Mouse (Mus musculus): ENCODE data around the gene Gm9844. TPM values are rescaled to one million over a fixed set of nuclear protein-coding genes. Genes with fewer than 3 reads are reported as not detected.
"Not testable (repeated sequence)": the region's sequence is repeated elsewhere in the genome, so short reads cannot be mapped to it uniquely, and the experiment has no call there.

Gene Gm9844
- total RNA-seq, 2 experiments from 2014 or later: 1.0 TPM; not detected in 1

- DNase-seq (ENCODE audit: extremely low spot score in 1 of 2, low spot score in 2 of 2): no peak
- Histone ChIP-seq H3K4me3 (no peak overlapping the region), H3K27ac (no peak overlapping the region)
- intact Hi-C loops (cut with DNase I): loop anchor here (2.0 to 5.0 kb wide), 2 partner anchors 13 to 201 kb away; no protein-coding TSS in a partner anchor
- TF ChIP-seq CTCF (IDR thresholded peaks at IDR 0.05): no peak
Measured at GRCm38 (mm10) chr7:24891241-24892124, 29.5 kb downstream of the Gm9844 start.

GRCm38 (mm10) chr7:24892125-24892583 lies 30.1 kb downstream of the Gm9844 start:
- no peak for TF ChIP-seq CTCF (IDR thresholded peaks at IDR 0.05)
- no peak overlapping the region for H3K4me3 ChIP-seq
- intact Hi-C loops (cut with DNase I): loop anchor here (5.0 kb wide), 1 partner anchor 200 kb away; no protein-coding TSS in a partner anchor
- H3K27ac ChIP-seq: no peak overlapping the region
- DNase-seq (ENCODE audit: extremely low spot score in 1 of 2, low spot score in 2 of 2): no peak

- H3K27ac ChIP-seq; intact Hi-C loops (cut with DNase I); DNase-seq (ENCODE audit: extremely low spot score in 1 of 2, low spot score in 2 of 2); H3K4me3 ChIP-seq: not testable (repeated sequence)
Measured at GRCm38 (mm10) chr7:24895749-24896148, 33.7 kb downstream of the Gm9844 start.

GRCm38 (mm10) chr7:24896269-24896668 lies 34.3 kb downstream of the Gm9844 start:
- TF ChIP-seq CTCF (IDR thresholded peaks at IDR 0.05): no peak
- intact Hi-C loops (cut with DNase I): no loop called here
- Histone ChIP-seq H3K4me3 (no peak overlapping the region), H3K27ac (no peak overlapping the region)
- DNase-seq (ENCODE audit: extremely low spot score in 1 of 2, low spot score in 2 of 2): no peak

DNA sequence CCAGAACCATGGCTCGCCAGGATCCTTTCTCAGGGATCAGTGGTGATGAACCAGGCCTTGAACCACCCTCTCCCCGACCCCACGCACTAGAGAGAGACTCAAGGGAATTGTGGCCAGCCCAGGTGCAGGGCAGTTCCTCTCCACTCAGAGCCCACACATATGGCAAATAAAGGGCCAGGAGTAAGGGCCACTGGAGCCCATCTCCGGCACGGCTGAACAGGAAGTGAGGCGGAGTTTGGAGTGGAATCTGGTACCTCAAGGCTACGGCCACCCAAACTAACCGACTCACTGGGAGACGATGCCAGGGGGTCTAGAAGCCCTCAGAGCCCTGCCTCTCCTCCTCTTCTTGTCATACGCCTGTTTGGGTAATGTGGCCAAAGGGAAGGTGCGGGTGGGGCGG lies 35.2 kb downstream of the Gm9844 start, which contains the start of gene Cd79a:
Gene Cd79a, plus strand, starts transcription at position 158 of the 400 bp plus-strand sequence.
- intact Hi-C loops (cut with DNase I): no loop called here

DNA sequence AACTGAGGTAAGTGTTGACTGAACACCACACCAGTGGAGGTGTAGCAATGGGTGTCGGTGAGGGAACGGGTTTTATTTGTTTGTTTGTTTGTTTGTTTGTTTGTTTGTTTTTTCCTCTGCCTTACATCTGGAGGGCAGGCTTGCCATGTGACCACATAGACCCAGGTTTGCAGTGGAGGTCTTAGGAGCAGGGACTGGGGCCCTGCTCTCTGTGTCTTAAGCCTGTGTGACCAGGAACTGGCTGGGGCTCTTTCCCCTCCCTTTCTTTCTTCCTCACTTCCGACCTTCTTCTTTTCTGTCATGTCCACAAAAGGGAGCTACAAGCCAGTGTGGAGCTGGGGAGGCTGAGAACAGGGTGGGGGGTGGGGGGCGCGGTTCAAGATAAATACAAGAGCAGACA lies 35.9 kb downstream of the Gm9844 start:
- H3K4me3 ChIP-seq: no peak overlapping the region
- H3K27ac ChIP-seq: no peak overlapping the region
- intact Hi-C loops (cut with DNase I): no loop called here
- no peak for TF ChIP-seq CTCF (IDR thresholded peaks at IDR 0.05)
- DNase-seq (ENCODE audit: extremely low spot score in 1 of 2, low spot score in 2 of 2): no peak

More for the DNA sequence above, 35.2 kb downstream of the Gm9844 start, which contains the start of gene Cd79a:
- no peak for TF ChIP-seq CTCF (IDR thresholded peaks at IDR 0.05)
- Histone ChIP-seq H3K4me3 (no peak within 1 kb of the TSS), H3K27ac (no peak within 1 kb of the TSS)
- no peak for DNase-seq (ENCODE audit: extremely low spot score in 1 of 2, low spot score in 2 of 2)

DNA sequence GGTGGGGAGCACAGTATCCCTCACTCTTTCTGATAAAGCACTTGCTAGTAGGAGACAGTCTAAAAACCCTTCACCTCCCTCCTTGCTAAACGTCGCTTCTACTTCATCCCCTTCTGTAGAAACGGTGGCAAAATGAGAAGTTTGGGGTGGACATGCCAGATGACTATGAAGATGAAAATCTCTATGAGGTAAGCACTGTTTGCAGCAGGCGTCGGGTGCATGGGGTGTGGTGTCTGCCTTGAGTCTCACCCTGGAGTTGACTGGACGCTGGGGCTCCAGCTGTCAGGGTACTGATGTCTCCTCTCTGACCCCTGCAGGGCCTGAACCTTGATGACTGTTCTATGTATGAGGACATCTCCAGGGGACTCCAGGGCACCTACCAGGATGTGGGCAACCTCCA lies 39.1 kb downstream of the Gm9844 start:
- no peak for TF ChIP-seq CTCF (IDR thresholded peaks at IDR 0.05)
- DNase-seq (ENCODE audit: extremely low spot score in 1 of 2, low spot score in 2 of 2): no peak
- intact Hi-C loops (cut with DNase I): no loop called here
- Histone ChIP-seq H3K27ac (no peak overlapping the region), H3K4me3 (no peak overlapping the region)

DNA sequence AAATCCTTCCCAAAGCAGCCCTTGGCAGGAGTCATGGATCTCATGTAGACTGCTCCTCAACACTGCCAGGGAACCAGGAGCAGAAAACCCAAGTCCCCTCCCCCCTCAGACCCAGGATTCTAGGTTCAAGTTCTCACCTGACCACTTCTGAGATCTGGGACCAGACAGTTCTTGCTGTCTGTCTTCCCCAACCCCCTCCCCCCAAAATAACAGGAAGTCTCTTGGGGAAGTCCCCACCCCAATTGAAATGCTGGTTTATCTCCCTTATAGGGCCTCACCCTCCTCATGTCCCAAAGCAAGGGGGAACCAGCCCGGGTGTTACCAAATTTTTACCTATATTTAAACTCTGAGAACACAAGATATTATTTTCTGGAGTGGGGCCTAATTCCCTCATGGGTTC lies 39.8 kb downstream of the Gm9844 start:
- intact Hi-C loops (cut with DNase I): no loop called here
- Histone ChIP-seq H3K27ac (no peak overlapping the region), H3K4me3 (no peak overlapping the region)
- no peak for DNase-seq (ENCODE audit: extremely low spot score in 1 of 2, low spot score in 2 of 2)
- no peak for TF ChIP-seq CTCF (IDR thresholded peaks at IDR 0.05)

DNA sequence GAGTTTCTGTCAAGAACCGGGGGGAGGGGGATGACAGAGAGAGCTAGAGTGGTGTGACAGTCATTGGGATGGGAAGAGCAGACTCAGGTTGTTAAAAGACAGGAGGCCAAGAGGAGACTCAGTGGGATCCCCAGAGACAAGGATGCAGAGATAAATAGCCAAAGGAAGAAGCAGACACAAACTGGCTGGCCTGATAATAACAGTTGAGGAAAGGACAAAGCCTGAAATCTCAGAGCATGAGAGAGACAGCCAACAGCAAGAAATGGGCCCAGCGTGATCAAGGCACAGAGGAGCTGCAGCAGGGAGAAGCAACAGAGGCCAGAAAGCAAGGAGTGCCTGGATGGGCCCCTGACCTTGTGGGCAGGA lies 40.2 kb downstream of the Gm9844 start:
- peak overlapping the region; percentile 76; the same call in 1 of the 2 replicates for H3K4me3 ChIP-seq
- intact Hi-C loops (cut with DNase I): no loop called here
- peak overlapping the region; percentile 86 for H3K27ac ChIP-seq
- no peak for DNase-seq (ENCODE audit: extremely low spot score in 1 of 2, low spot score in 2 of 2)
- TF ChIP-seq CTCF (IDR thresholded peaks at IDR 0.05): no peak

- TF ChIP-seq CTCF (IDR thresholded peaks at IDR 0.05): no peak
- Histone ChIP-seq H3K27ac (peak within 1 kb of the TSS; percentile 86), H3K4me3 (peak within 1 kb of the TSS; percentile 76)
- intact Hi-C loops (cut with DNase I): no loop called here
- DNase-seq (ENCODE audit: extremely low spot score in 1 of 2, low spot score in 2 of 2): peak; percentile 33 to 37
Measured at GRCm38 (mm10) chr7:24902630-24903443, 40.8 kb downstream of the Gm9844 start, which contains the start of gene Arhgef1. Gene Arhgef1 (plus strand): TSS chr7:24902912.

DNA sequence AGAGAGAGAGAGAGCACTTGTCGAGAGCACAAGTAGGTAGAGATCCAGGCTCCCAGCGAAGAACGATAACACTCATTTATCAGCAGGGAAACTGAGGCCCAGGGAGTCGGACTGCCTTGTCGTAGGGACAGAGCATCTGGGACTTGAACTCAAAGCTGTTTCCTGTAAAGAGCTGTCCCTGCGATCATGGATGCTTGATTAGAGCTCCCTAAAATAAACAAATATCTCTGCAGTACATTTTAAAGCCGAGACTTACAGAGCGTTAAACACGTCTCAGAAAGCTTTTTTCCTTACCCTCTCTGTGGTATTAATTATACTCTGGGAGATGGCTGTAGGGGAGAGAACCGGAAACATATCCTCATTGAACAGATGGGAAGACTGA lies 41.4 kb downstream of the Gm9844 start:
- H3K27ac ChIP-seq: peak overlapping the region; percentile 86
- DNase-seq (ENCODE audit: extremely low spot score in 1 of 2, low spot score in 2 of 2): no peak
- intact Hi-C loops (cut with DNase I): no loop called here
- H3K4me3 ChIP-seq: peak overlapping the region; percentile 76
- TF ChIP-seq CTCF (IDR thresholded peaks at IDR 0.05): no peak

DNA sequence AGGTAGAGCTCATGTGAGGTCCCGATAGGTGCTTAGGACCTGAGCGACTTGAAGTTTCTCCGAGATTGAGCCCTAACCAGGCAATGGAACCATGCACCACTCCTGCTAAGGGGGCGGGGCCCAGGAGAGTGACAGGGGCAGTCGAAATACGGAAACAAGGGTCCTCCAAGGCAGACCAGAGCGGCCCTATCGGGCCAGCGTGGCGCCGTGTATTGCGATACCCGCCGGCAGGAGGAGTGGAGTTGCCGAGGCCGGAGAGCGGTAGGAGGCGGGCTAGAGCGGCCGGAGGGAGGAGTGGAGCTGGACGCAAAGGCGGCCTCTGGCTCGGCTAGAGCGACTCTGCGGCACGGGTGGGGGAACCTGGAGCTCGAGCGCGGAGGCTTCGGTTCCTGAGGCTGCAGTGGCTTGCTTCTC lies 42.1 kb downstream of the Gm9844 start:
- TF ChIP-seq CTCF (IDR thresholded peaks at IDR 0.05): peak; percentile 58
- Histone ChIP-seq H3K27ac (peak overlapping the region; percentile 83), H3K4me3 (peak overlapping the region; percentile 76)
- peak; percentile 96 to 97 for DNase-seq (ENCODE audit: extremely low spot score in 1 of 2, low spot score in 2 of 2)
- intact Hi-C loops (cut with DNase I): loop anchor here (1.0 to 2.0 kb wide), 2 partner anchors 13 to 20 kb away; partner anchors contain the start of gene Rps19
